12 mouse cellular contexts compared by ENCODE assay signal in genomic region chr9:49275976-49276375, GRCm38 (mm10). TPM values are rescaled to one million over a fixed set of nuclear protein-coding genes. Genes with fewer than 3 reads are reported as not detected.
DNase-seq lines count a peak whose midpoint lies in the region; ATAC-seq and TF ChIP-seq lines count a peak whose summit lies in the region.
"Had no signal": no experiment of that assay in that cellular context is flagged by ENCODE, and none has a peak within 500 bp of the region (broad histone marks: within the 10 kb centered on the region; RNA-seq: fewer than 3 reads in every experiment).

No protein-coding gene starts in this region.

- 0 out of 2 replicates have a peak, but pooled peaks cover 2% of the 10 kb centered on the region for H3K27me3 ChIP-seq in limb, embryonic 13.5 days
- no peaks in the 10 kb centered on the region for H3K27me3 ChIP-seq in limb, embryonic 10.5 days (ENCODE audit: low read depth, poor library complexity, severe bottlenecking)
- H3K27me3 ChIP-seq in Patski = peaks cover 6% of the 10 kb centered on the region
- H3K27me3 ChIP-seq in limb, embryonic 14.5 days (ENCODE audit: control insufficient read depth, insufficient read depth, low read length) = no peaks in the 10 kb centered on the region
- H3K27me3 ChIP-seq in hindbrain, embryonic 10.5 days (ENCODE audit: insufficient read depth, poor library complexity, severe bottlenecking) = peaks cover 51% of the 10 kb centered on the region

- no peaks in the 10 kb centered on the region for H3K9me3 ChIP-seq in limb, embryonic 13.5 days
- H3K9me3 ChIP-seq in limb, embryonic 10.5 days (replicated peaks) = no peaks in the 10 kb centered on the region
- no peaks in the 10 kb centered on the region for H3K9me3 ChIP-seq in limb, embryonic 14.5 days (ENCODE audit: control insufficient read depth, low read length)
- H3K9me3 ChIP-seq in hindbrain, embryonic 10.5 days = no peaks in the 10 kb centered on the region
- H3K9me3 ChIP-seq: hindbrain, embryonic 13.5 days had no signal

- 42% methylated on average over 4 of the region's 4 CpGs for WGBS in limb, embryonic 13.5 days
- WGBS in limb, embryonic 10.5 days = 80% methylated on average over 4 of the region's 4 CpGs
- WGBS in limb, embryonic 14.5 days = 37% methylated on average over 4 of the region's 4 CpGs
- WGBS in hindbrain, embryonic 10.5 days = 85% methylated on average over 4 of the region's 4 CpGs

- in situ Hi-C loops in Patski (cut with MboI; ENCODE audit: low pct_unique_long_range_greater_than_20kb) = no loop called here

- TF ChIP-seq POLR2A in limb, embryonic 14.5 days (IDR thresholded peaks at IDR 0.05; ENCODE audit: borderline replicate concordance, extremely low read depth, insufficient read depth, insufficient read length) = no peak

- H3K4me1 ChIP-seq in limb, embryonic 13.5 days = 0 out of 2 replicates have a peak, but pooled peaks cover 8% of the 10 kb centered on the region
- no peaks in the 10 kb centered on the region for H3K4me1 ChIP-seq in limb, embryonic 10.5 days
- no peaks in the 10 kb centered on the region for H3K4me1 ChIP-seq in limb, embryonic 14.5 days (ENCODE audit: control insufficient read depth, insufficient read depth, low read length)
- peaks cover 11% of the 10 kb centered on the region for H3K4me1 ChIP-seq in hindbrain, embryonic 10.5 days (replicated peaks)

- ATAC-seq in cerebellum, adult (ENCODE audit: insufficient number of reproducible peaks, low FRiP score, low TSS enrichment) = no peak
- peak; percentile 51; the same call in 1 of the 2 replicates for ATAC-seq in limb, embryonic 13.5 days (ENCODE audit: low FRiP score, low read depth)
- no peak for ATAC-seq in Patski
- peak; percentile 80 for ATAC-seq in limb, embryonic 14.5 days (ENCODE audit: low FRiP score, low read depth)
- ATAC-seq: activated CD4-positive, CD25-positive, alpha-beta regulatory T cell, adult 4 months had no signal

- DNase-seq in cerebellum, postnatal 25 days = peak; percentile 6 to 14
- DNase-seq in limb, embryonic 10.5 days (ENCODE audit: low spot score) = no peak
- peak; percentile 19 for DNase-seq in Patski (ENCODE audit: low read depth, low spot score)
- DNase-seq in limb, embryonic 14.5 days (ENCODE audit: low spot score) = peak; percentile 73
- no peak for DNase-seq in thymus, postnatal 10 days (ENCODE audit: low spot score in 2 of 2)
- DNase-seq in hindbrain, embryonic 10.5 days (ENCODE audit: low spot score) = no peak
- DNase-seq: gastrocnemius, postnatal 10 days had no signal

- H3K36me3 ChIP-seq in limb, embryonic 13.5 days = no peaks in the 10 kb centered on the region
- no peaks in the 10 kb centered on the region for H3K36me3 ChIP-seq in limb, embryonic 10.5 days
- H3K36me3 ChIP-seq in limb, embryonic 14.5 days (ENCODE audit: control insufficient read depth, insufficient read depth, low read length) = no peaks in the 10 kb centered on the region
- no peaks in the 10 kb centered on the region for H3K36me3 ChIP-seq in hindbrain, embryonic 10.5 days
- H3K36me3 ChIP-seq: hindbrain, embryonic 13.5 days had no signal

- H3K9ac ChIP-seq in limb, embryonic 13.5 days = no peak overlapping the region
- H3K9ac ChIP-seq in limb, embryonic 14.5 days (ENCODE audit: low read depth, low read length, severe bottlenecking) = no peak overlapping the region
- H3K9ac ChIP-seq: hindbrain, embryonic 13.5 days had no signal

- H3K4me3 ChIP-seq in limb, embryonic 13.5 days = no peak overlapping the region
- no peak overlapping the region for H3K4me3 ChIP-seq in limb, embryonic 10.5 days
- no peak overlapping the region for H3K4me3 ChIP-seq in limb, embryonic 14.5 days (replicated peaks; ENCODE audit: low read length)
- no peak overlapping the region for H3K4me3 ChIP-seq in hindbrain, embryonic 10.5 days
- H3K4me3 ChIP-seq: hindbrain, embryonic 13.5 days; left cerebral cortex, adult 2 months had no signal

- TF ChIP-seq CTCF in Patski (IDR thresholded peaks at IDR 0.05) = no peak

- CTCF ChIA-PET in Patski (lab: Charles Lee) = interaction anchor here (1.2 kb wide), 1 partner anchor 157 kb away, joined by 3 read pairs; no protein-coding TSS in a partner anchor

- H3K4me2 ChIP-seq in limb, embryonic 13.5 days (replicated peaks) = no peak overlapping the region
- no peak overlapping the region for H3K4me2 ChIP-seq in limb, embryonic 14.5 days (replicated peaks; ENCODE audit: low read depth, low read length, severe bottlenecking)
- H3K4me2 ChIP-seq: hindbrain, embryonic 13.5 days had no signal

- no peak overlapping the region for H3K27ac ChIP-seq in limb, embryonic 13.5 days
- no peak overlapping the region for H3K27ac ChIP-seq in limb, embryonic 10.5 days
- no peak overlapping the region for H3K27ac ChIP-seq in limb, embryonic 14.5 days (replicated peaks; ENCODE audit: low read depth, low read length)
- no peak overlapping the region for H3K27ac ChIP-seq in hindbrain, embryonic 10.5 days
- H3K27ac ChIP-seq: hindbrain, embryonic 13.5 days; left cerebral cortex, adult 2 months had no signal

- POLR2A ChIA-PET in Patski (lab: Charles Lee) = no interaction called here

RNA-seq across cellular contexts. Expression of gene Gm4894, which starts 25.6 kb away (rescaled TPM):
- not detected in 2 replicates for polyA plus RNA-seq in limb, embryonic 13.5 days (2015; fragmentation: Nextera tagmentation; extraction: Ambion mirVana)
- not detected in 2 replicates for polyA plus RNA-seq in limb, embryonic 10.5 days (2016; fragmentation: Nextera tagmentation; extraction: Ambion mirVana)
- not detected for polyA plus RNA-seq in Patski (2021)
- not detected in 2 replicates for polyA plus RNA-seq in limb, embryonic 14.5 days (2012; rRNA removed)
- polyA plus RNA-seq in limb, embryonic 14.5 days (2014; fragmentation: Nextera tagmentation; extraction: Ambion mirVana) = not detected in 2 replicates
- polyA plus RNA-seq in hindbrain, embryonic 10.5 days (2016; fragmentation: Nextera tagmentation; extraction: Ambion mirVana) = not detected in 2 replicates
- polyA plus RNA-seq: activated CD4-positive, CD25-positive, alpha-beta regulatory T cell, adult 4 months; hindbrain, embryonic 13.5 days had no signal

Comparison
In these comparisons a context has a peak if more than half of its experiments do, and no peak if none do; other contexts are left out.
1. DNase-seq: peak in cerebellum, postnatal 25 days (2 of 2), Patski (single experiment) and limb, embryonic 14.5 days (single experiment); none in limb, embryonic 10.5 days (single experiment), thymus, postnatal 10 days (0 of 2) and hindbrain, embryonic 10.5 days (single experiment).
2. ATAC-seq: peak in limb, embryonic 13.5 days (single experiment) and limb, embryonic 14.5 days (single experiment); none in cerebellum, adult (single experiment) and Patski (single experiment).